Mouse (Mus musculus): ENCODE data around the gene Parp12. TPM values are rescaled to one million over a fixed set of nuclear protein-coding genes. Genes with fewer than 3 reads are reported as not detected.

Gene Parp12
- total RNA-seq, 2 experiments from 2014 or later: 6.5 to 6.6 TPM

GRCm38 (mm10) chr6:39058936-39059335 is 59.2 kb downstream of the Parp12 start:
- DNase-seq (ENCODE audit: low spot score in 2 of 2): no peak

DNA sequence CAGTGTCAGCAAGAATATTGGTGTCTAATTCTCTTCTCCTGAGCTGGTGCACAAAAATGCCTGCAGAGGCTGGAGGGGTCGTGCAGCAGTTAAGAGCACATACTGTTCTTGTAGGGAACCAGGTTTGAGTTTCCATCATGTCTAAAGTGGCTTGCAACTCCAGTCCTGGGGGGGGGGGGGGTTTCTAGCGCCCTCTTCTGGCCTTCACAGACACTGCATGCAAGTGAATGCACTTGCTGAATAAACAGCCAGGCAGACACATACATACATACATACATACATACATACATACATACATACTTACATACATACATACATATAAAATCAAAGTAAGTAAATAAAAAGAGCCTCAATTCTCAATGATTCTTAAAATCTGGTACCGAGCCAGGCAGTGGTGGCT is 59.8 kb downstream of the Parp12 start:
- DNase-seq (ENCODE audit: low spot score in 2 of 2): no peak

DNA sequence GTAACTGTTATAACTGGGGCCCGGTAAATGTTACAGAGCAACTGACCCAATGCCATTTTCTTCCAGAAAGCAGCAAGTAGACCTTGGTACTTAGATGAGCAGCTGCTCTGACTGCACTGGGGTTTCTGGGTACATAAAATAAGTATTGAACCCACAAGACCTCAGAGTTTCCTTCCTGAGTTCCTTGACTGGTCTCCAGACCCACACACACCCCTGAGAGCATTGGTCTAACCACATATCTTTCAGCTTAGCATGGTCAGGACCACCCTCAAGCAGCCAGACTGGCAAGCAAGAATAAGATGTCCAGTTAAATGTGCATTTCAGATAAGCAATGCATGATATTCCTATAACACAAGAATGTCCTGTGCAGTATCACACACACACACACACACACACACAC is 61.0 kb downstream of the Parp12 start:
- no peak for DNase-seq (ENCODE audit: low spot score in 2 of 2)

- no peak for DNase-seq (ENCODE audit: low spot score in 2 of 2)
These were observed 62.3 kb downstream of the Parp12 start for GRCm38 (mm10) chr6:39055831-39056261.

DNA sequence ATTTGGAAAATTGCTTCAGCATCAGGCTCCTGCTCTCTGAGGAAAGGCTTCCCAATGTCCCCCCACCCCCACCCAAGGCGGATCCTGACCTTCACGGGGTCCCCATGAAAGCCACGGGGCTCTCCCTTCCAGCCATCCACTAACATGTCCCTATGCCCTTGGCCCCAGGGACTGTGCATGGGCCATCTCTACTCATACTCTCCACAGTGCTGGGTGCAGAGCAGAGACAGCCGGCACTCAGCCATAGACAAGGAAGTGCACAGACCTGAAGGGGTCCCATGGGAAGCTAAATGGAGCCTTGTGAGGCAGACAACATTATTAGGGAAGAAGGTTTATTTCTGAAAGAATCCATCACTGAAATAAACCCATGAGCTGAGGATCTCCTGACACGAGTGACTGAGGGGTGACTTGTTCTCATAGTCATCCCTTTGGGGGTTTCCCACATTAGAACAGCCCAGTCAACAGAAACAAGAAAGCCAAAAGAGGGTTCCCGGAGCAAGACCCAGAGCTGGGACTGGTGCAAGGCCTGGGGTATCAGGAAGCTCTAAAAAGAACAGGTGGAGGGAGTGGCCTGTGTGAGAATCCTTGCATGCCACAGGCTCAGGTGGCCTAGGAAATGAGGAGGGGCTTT is 63.2 kb downstream of the Parp12 start:
- no peak for DNase-seq (ENCODE audit: low spot score in 2 of 2)

DNA sequence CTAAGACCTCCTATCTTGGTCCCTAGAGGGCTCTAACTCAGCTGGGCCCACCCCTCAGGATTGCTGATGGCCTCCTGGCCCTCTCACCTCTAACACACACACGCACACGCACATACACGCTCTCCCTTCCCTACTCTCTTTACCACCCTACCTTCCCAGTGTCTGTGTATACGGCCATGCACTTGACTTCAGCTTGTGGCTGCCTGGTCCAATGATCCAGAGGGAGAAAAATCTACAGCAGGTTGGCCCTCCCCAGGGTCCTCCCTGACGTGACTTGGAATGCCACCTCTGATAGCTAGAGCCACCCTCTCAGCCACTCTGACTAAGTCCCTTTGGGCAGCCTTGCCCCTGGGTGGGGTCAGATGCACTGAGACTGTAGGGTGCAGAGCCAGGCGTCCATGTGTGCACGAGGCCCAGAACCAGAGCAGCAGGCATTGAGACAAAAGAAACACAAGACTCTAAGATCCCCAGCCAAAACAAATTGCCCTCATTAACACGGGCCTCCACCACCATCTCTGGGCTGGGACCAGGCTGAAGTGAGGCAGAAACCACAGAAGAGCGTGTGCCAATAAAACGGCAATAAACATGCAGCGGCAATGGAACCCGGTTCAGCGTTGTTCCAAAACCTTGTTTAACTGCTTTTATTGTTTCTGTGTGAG is 63.8 kb downstream of the Parp12 start:
- no peak for DNase-seq (ENCODE audit: low spot score in 2 of 2)

- no peak for DNase-seq (ENCODE audit: low spot score in 2 of 2)
These were observed 65.5 kb downstream of the Parp12 start for GRCm38 (mm10) chr6:39052636-39053035.

- DNase-seq (ENCODE audit: low spot score in 2 of 2): no peak
These were observed 66.2 kb downstream of the Parp12 start for GRCm38 (mm10) chr6:39051799-39052556.

- DNase-seq (ENCODE audit: low spot score in 2 of 2): no peak
These were observed 67.3 kb downstream of the Parp12 start for GRCm38 (mm10) chr6:39050836-39051235.

DNA sequence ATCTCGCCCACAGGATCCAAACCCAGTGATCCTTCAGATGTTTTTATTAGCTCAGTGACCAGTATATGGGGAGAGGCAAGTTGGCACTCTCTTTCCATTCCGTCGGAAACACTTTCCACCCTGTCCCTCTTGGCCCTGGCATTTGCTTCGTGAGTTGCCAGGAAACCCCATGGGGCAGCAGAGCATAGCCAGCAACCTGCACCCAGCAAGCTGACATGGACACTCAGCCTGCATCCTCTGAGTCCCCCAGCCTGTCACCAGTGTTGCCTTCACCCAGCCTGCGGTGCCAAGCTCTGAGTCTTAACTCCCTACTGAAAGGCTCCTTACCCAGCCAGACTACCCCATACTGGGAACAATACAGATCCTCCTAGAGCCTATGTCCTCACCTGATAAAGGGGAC is 69.0 kb downstream of the Parp12 start:
- no peak for DNase-seq (ENCODE audit: low spot score in 2 of 2)

DNA sequence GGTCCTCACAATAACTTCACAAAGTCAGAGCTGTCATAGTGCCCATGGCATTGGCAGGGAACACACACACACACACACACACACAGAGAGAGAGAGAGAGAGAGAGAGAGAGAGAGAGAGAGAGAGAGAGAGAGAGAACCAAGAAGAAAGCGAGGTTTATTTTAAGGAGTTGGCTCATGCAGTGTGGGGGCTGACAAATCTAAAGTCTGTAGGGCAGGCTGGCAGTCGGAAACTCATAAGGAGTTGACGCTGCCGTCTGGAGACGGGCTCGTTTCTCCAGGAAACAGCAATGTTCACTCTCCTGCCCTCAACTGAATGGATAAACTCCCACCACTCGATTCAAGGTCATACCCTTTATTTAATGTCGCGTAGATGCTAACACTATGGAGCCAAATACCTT is 77.7 kb downstream of the Parp12 start:
- DNase-seq (ENCODE audit: low spot score in 2 of 2): peak in 1 of 2 experiments; percentile 20

Other genes starting within 250 kb of the Parp12 start
- gene Tbxas1, start 242.9 kb downstream of the Parp12 start, total RNA-seq (2021): 1 to 10 TPM; 1.9 to 2.7 TPM
- gene Hipk2, start 242.2 kb downstream of the Parp12 start, total RNA-seq (2021): 10 to 100 TPM; 63.8 to 66.2 TPM
- 10 to 100 TPM; 51.7 to 57.9 TPM for gene Kdm7a, start 88.4 kb upstream of the Parp12 start, total RNA-seq (2021)

Data from layer of hippocampus, adult 18-20 months (tissue).